In genomic region chr4:45271041-45271452, GRCm38 (mm10) we compare ENCODE assay signal across 8 mouse cellular contexts. TPM values are rescaled to one million over a fixed set of nuclear protein-coding genes. Genes with fewer than 3 reads are reported as not detected.
DNase-seq lines count a peak whose midpoint lies in the region; ATAC-seq lines count a peak whose summit lies in the region.

No protein-coding gene starts in this region.

- ATAC-seq in megakaryocyte-erythroid progenitor cell, adult 5-6 weeks (replicated peaks; ENCODE audit: low FRiP score, low TSS enrichment, poor library complexity, severe bottlenecking) = no peak

- intact Hi-C loops in left cerebral cortex, postnatal 10 days (cut with DNase I) = loop anchor here (5.0 kb wide), 1 partner anchor 89 kb away; the partner anchor contains the start of gene Frmpd1

- peak overlapping the region; percentile 65; the same call in 1 of the 2 replicates for H3K27ac ChIP-seq in embryonic facial prominence, embryonic 10.5 days (replicated peaks)

- no peaks in the 10 kb centered on the region for H3K36me3 ChIP-seq in embryonic facial prominence, embryonic 10.5 days (replicated peaks)

- 0 out of 2 replicates have a peak, but pooled peaks cover 6% of the 10 kb centered on the region for H3K27me3 ChIP-seq in embryonic facial prominence, embryonic 10.5 days (replicated peaks; ENCODE audit: low read depth, poor library complexity, severe bottlenecking)

- 81% methylated on average over 10 of the region's 10 CpGs for WGBS in embryonic facial prominence, embryonic 10.5 days

- H3K4me1 ChIP-seq in embryonic facial prominence, embryonic 10.5 days = peaks cover 10% of the 10 kb centered on the region; the same call in 1 of the 2 replicates

- H3K4me3 ChIP-seq in embryonic facial prominence, embryonic 10.5 days = no peak overlapping the region

- no peaks in the 10 kb centered on the region for H3K9me3 ChIP-seq in embryonic facial prominence, embryonic 10.5 days

- DNase-seq in left cerebral cortex, postnatal 10 days (ENCODE audit: extremely low spot score in 1 of 2, low spot score in 2 of 2) = peak; percentile 62 to 80
- DNase-seq in left cerebral cortex, adult 11 months (ENCODE audit: low spot score) = no peak
- peak; percentile 41 for DNase-seq in embryonic facial prominence, embryonic 10.5 days (ENCODE audit: low spot score)
- peak; percentile 40 to 76 for DNase-seq in gastrocnemius, postnatal 4 days (ENCODE audit: low spot score in 2 of 2)
- peak; percentile 56 to 71 for DNase-seq in layer of hippocampus, adult 8-10 months (ENCODE audit: low spot score in 2 of 2)
- peak; percentile 17 for DNase-seq in yolk sac, embryonic 10.5 days (ENCODE audit: low spot score)
- no peak for DNase-seq in urinary bladder, postnatal 14 days (ENCODE audit: low spot score)

RNA-seq across cellular contexts. Expression of gene Trmt10b, which starts 25.9 kb away (rescaled TPM):
- 10 to 100 TPM; 12.7 TPM for total RNA-seq in left cerebral cortex, postnatal 10 days (2021)
- polyA plus RNA-seq in embryonic facial prominence, embryonic 10.5 days (2016; fragmentation: Nextera tagmentation; extraction: Ambion mirVana) = 18.2 and 19.8 TPM in 2 replicates
- total RNA-seq in gastrocnemius, postnatal 4 days (2021) = 1 to 10 TPM; 5.0 to 6.2 TPM
- total RNA-seq in layer of hippocampus, adult 8-10 months (2022) = 10 to 100 TPM; 10.5 to 19.0 (median 17.0) TPM
- total RNA-seq in megakaryocyte-erythroid progenitor cell, adult 5-6 weeks (2014; fragmentation: Nextera tagmentation) = 10.8 and 17.8 TPM in 2 replicates
- 13.3 and 38.4 TPM in 2 replicates for total RNA-seq in megakaryocyte-erythroid progenitor cell, adult 5-6 weeks (2017)

Comparison
In these comparisons a context has a peak if more than half of its experiments do, and no peak if none do; other contexts are left out.
1. DNase-seq: peak in left cerebral cortex, postnatal 10 days (2 of 2), embryonic facial prominence, embryonic 10.5 days (single experiment), gastrocnemius, postnatal 4 days (2 of 2), layer of hippocampus, adult 8-10 months (2 of 2) and yolk sac, embryonic 10.5 days (single experiment); none in left cerebral cortex, adult 11 months (single experiment) and urinary bladder, postnatal 14 days (single experiment).